Mouse (Mus musculus): ENCODE measurements around the gene Asb1. TPM values are rescaled to one million over a fixed set of nuclear protein-coding genes. Genes with fewer than 3 reads are reported as not detected.

Asb1 gene
- polyA plus RNA-seq, 1 experiment = 15.9 TPM

- TF ChIP-seq CTCF (IDR thresholded peaks at IDR 0.05; ENCODE audit: extremely low read depth, insufficient read depth, insufficient read length, insufficient replicate concordance) = no peak
- TF ChIP-seq POLR2A (IDR thresholded peaks at IDR 0.05; ENCODE audit: low read depth, low read length) = no peak
- DNase-seq (ENCODE audit: low read depth in 1 of 2, low spot score in 2 of 2) = no peak
- H3K4me1 ChIP-seq (ENCODE audit: control insufficient read depth, insufficient read depth, insufficient read length) = no peaks in the 10 kb centered on the region
- H3K4me3 ChIP-seq (ENCODE audit: extremely low read depth, insufficient read depth, insufficient read length) = no peak overlapping the region
- no peaks in the 10 kb centered on the region; the same call in 1 of the 2 replicates for H3K36me3 ChIP-seq (ENCODE audit: control insufficient read depth, insufficient read depth, low read length)
- WGBS = 84% methylated on average over 6 of the region's 6 CpGs
- H3K27ac ChIP-seq (ENCODE audit: insufficient read depth, low read length) = no peak overlapping the region
- H3K27me3 ChIP-seq (ENCODE audit: control insufficient read depth, insufficient read depth, low read length) = no peaks in the 10 kb centered on the region
Measured at GRCm38 (mm10) chr1:91561226-91561625, 20.9 kb downstream of the Asb1 start.

GRCm38 (mm10) chr1:91562977-91563590, 22.7 kb downstream of the Asb1 start:
- no peak for DNase-seq (ENCODE audit: low read depth in 1 of 2, low spot score in 2 of 2)
- Histone ChIP-seq H3K36me3 (ENCODE audit: control insufficient read depth, insufficient read depth, low read length) (no peaks in the 10 kb centered on the region; the same call in 1 of the 2 replicates), H3K27me3 (ENCODE audit: control insufficient read depth, insufficient read depth, low read length) (no peaks in the 10 kb centered on the region), H3K27ac (ENCODE audit: insufficient read depth, low read length) (no peak overlapping the region), H3K4me3 (ENCODE audit: extremely low read depth, insufficient read depth, insufficient read length) (no peak overlapping the region), H3K4me1 (ENCODE audit: control insufficient read depth, insufficient read depth, insufficient read length) (no peaks in the 10 kb centered on the region)
- no peak for TF ChIP-seq CTCF (IDR thresholded peaks at IDR 0.05; ENCODE audit: extremely low read depth, insufficient read depth, insufficient read length, insufficient replicate concordance)
- no peak for TF ChIP-seq POLR2A (IDR thresholded peaks at IDR 0.05; ENCODE audit: low read depth, low read length)
- WGBS = 75% methylated on average over 4 of the region's 4 CpGs

GRCm38 (mm10) chr1:91564004-91564403, 23.7 kb downstream of the Asb1 start:
- H3K27ac ChIP-seq (ENCODE audit: insufficient read depth, low read length) = no peak overlapping the region
- 69% methylated on average over 3 of the region's 3 CpGs for WGBS
- DNase-seq (ENCODE audit: low read depth in 1 of 2, low spot score in 2 of 2) = no peak
- H3K36me3 ChIP-seq (ENCODE audit: control insufficient read depth, insufficient read depth, low read length) = no peaks in the 10 kb centered on the region; the same call in 1 of the 2 replicates
- no peak overlapping the region for H3K4me3 ChIP-seq (ENCODE audit: extremely low read depth, insufficient read depth, insufficient read length)
- no peaks in the 10 kb centered on the region for H3K4me1 ChIP-seq (ENCODE audit: control insufficient read depth, insufficient read depth, insufficient read length)
- TF ChIP-seq CTCF (IDR thresholded peaks at IDR 0.05; ENCODE audit: extremely low read depth, insufficient read depth, insufficient read length, insufficient replicate concordance) = no peak
- no peak for TF ChIP-seq POLR2A (IDR thresholded peaks at IDR 0.05; ENCODE audit: low read depth, low read length)
- no peaks in the 10 kb centered on the region for H3K27me3 ChIP-seq (ENCODE audit: control insufficient read depth, insufficient read depth, low read length)

GRCm38 (mm10) chr1:91564598-91564997, 24.3 kb downstream of the Asb1 start:
- H3K27ac ChIP-seq (ENCODE audit: insufficient read depth, low read length) = no peak overlapping the region
- TF ChIP-seq CTCF (IDR thresholded peaks at IDR 0.05; ENCODE audit: extremely low read depth, insufficient read depth, insufficient read length, insufficient replicate concordance) = no peak
- TF ChIP-seq POLR2A (IDR thresholded peaks at IDR 0.05; ENCODE audit: low read depth, low read length) = no peak
- no peaks in the 10 kb centered on the region for H3K36me3 ChIP-seq (ENCODE audit: control insufficient read depth, insufficient read depth, low read length)
- no peaks in the 10 kb centered on the region for H3K4me1 ChIP-seq (ENCODE audit: control insufficient read depth, insufficient read depth, insufficient read length)
- no peaks in the 10 kb centered on the region for H3K27me3 ChIP-seq (ENCODE audit: control insufficient read depth, insufficient read depth, low read length)
- 62% methylated on average over 6 of the region's 6 CpGs for WGBS
- H3K4me3 ChIP-seq (ENCODE audit: extremely low read depth, insufficient read depth, insufficient read length) = no peak overlapping the region
- no peak for DNase-seq (ENCODE audit: low read depth in 1 of 2, low spot score in 2 of 2)

GRCm38 (mm10) chr1:91567269-91567668, 26.9 kb downstream of the Asb1 start:
- WGBS = 78% methylated on average over 2 of the region's 2 CpGs
- Histone ChIP-seq H3K36me3 (ENCODE audit: control insufficient read depth, insufficient read depth, low read length) (no peaks in the 10 kb centered on the region), H3K27ac (ENCODE audit: insufficient read depth, low read length) (no peak overlapping the region), H3K4me3 (ENCODE audit: extremely low read depth, insufficient read depth, insufficient read length) (no peak overlapping the region), H3K4me1 (ENCODE audit: control insufficient read depth, insufficient read depth, insufficient read length) (no peaks in the 10 kb centered on the region), H3K27me3 (ENCODE audit: control insufficient read depth, insufficient read depth, low read length) (no peaks in the 10 kb centered on the region)
- DNase-seq (ENCODE audit: low read depth in 1 of 2, low spot score in 2 of 2) = no peak
- TF ChIP-seq CTCF (IDR thresholded peaks at IDR 0.05; ENCODE audit: extremely low read depth, insufficient read depth, insufficient read length, insufficient replicate concordance) (no peak), POLR2A (IDR thresholded peaks at IDR 0.05; ENCODE audit: low read depth, low read length) (no peak)

- no peaks in the 10 kb centered on the region for H3K27me3 ChIP-seq (ENCODE audit: control insufficient read depth, insufficient read depth, low read length)
- H3K27ac ChIP-seq (ENCODE audit: insufficient read depth, low read length) = no peak overlapping the region
- 48% methylated on average over 10 of the region's 10 CpGs for WGBS
- H3K36me3 ChIP-seq (ENCODE audit: control insufficient read depth, insufficient read depth, low read length) = no peaks in the 10 kb centered on the region
- no peak overlapping the region for H3K4me3 ChIP-seq (ENCODE audit: extremely low read depth, insufficient read depth, insufficient read length)
- TF ChIP-seq CTCF (IDR thresholded peaks at IDR 0.05; ENCODE audit: extremely low read depth, insufficient read depth, insufficient read length, insufficient replicate concordance) (no peak), POLR2A (IDR thresholded peaks at IDR 0.05; ENCODE audit: low read depth, low read length) (no peak)
- DNase-seq (ENCODE audit: low read depth in 1 of 2, low spot score in 2 of 2) = no peak
- H3K4me1 ChIP-seq (ENCODE audit: control insufficient read depth, insufficient read depth, insufficient read length) = no peaks in the 10 kb centered on the region
Measured at GRCm38 (mm10) chr1:91572458-91572857, 32.1 kb downstream of the Asb1 start.

GRCm38 (mm10) chr1:91574208-91574607, 33.9 kb downstream of the Asb1 start:
- Histone ChIP-seq H3K27ac (ENCODE audit: insufficient read depth, low read length) (no peak overlapping the region), H3K4me3 (ENCODE audit: extremely low read depth, insufficient read depth, insufficient read length) (no peak overlapping the region), H3K36me3 (ENCODE audit: control insufficient read depth, insufficient read depth, low read length) (no peaks in the 10 kb centered on the region), H3K27me3 (ENCODE audit: control insufficient read depth, insufficient read depth, low read length) (no peaks in the 10 kb centered on the region), H3K4me1 (ENCODE audit: control insufficient read depth, insufficient read depth, insufficient read length) (no peaks in the 10 kb centered on the region)
- 67% methylated on average over 3 of the region's 3 CpGs for WGBS
- no peak for DNase-seq (ENCODE audit: low read depth in 1 of 2, low spot score in 2 of 2)
- no peak for TF ChIP-seq POLR2A (IDR thresholded peaks at IDR 0.05; ENCODE audit: low read depth, low read length)
- no peak for TF ChIP-seq CTCF (IDR thresholded peaks at IDR 0.05; ENCODE audit: extremely low read depth, insufficient read depth, insufficient read length, insufficient replicate concordance)
